Mouse (Mus musculus): ENCODE data around the gene Sort1.
"Not testable (repeated sequence)": the region's sequence is repeated elsewhere in the genome, so short reads cannot be mapped to it uniquely, and the experiment has no call there.

The Sort1 gene

DNA sequence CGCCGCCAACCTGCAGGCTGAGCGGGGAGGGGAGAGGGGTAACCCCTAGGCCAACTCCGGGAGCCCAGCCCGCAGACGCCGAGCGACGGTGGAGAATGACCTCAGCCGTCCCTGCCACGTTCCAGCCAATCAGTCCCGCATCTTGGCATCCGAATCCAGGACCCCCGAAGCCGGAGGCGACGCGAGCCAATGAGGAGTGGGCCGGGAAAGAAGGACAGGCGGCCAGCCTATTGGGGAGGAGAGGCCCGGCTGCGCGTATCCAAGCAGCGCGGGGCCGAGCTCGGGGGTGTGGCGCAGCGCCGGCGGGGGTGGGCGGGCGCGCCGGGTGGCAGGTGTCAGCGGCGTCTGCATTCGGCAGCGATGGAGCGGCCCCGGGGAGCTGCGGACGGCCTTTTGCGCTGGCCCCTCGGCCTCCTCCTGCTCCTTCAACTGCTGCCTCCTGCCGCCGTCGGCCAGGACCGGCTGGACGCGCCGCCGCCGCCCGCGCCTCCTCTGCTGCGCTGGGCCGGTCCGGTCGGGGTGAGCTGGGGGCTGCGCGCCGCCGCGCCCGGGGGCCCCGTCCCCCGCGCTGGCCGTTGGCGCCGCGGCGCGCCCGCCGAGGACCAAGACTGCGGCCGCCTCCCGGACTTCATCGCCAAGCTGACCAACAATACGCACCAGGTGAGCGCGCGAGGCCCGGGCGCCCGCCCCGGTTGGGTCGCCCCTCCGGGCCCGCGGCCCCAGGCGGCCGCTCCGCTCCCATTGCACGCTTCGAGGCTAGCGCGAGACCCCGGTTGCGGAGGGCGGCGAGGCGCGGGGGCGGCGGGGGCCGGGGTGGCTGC lies at the start of gene Sort1:
Gene Sort1 (plus strand): TSS at position 302 of the 821 bp plus-strand sequence.
- DNase-seq = peak; percentile 21 to 39

DNA sequence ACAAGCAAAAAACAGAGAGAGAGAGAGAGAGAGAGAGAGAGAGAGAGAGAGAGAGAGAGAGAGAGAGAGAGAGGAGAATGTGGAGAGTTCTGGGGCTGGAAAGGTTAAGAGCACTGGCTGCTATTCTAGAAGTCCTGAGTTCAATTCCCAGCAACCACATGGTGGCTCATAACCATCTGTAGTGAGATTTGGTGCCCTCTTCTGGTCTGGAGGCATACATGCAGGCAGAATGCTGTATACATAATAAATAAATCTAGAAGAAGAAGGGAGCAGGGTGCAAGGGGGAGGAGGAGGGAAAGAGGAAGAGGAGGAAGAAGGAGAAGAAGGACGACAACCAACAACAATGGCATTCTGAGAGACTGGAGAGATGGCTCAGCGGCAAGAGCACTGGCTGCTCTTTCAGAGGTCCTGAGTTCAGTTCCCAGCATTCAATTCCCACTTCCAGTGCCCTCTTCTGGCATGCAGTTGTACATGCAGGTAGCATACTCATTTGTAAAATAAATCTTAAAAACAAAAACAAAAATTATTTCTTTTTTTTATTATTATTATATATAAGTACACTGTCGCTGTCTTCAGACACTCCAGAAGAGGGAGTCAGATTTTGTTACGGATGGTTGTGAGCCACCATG lies 46.3 kb upstream of the Sort1 start:
- not testable (repeated sequence) for DNase-seq

DNA sequence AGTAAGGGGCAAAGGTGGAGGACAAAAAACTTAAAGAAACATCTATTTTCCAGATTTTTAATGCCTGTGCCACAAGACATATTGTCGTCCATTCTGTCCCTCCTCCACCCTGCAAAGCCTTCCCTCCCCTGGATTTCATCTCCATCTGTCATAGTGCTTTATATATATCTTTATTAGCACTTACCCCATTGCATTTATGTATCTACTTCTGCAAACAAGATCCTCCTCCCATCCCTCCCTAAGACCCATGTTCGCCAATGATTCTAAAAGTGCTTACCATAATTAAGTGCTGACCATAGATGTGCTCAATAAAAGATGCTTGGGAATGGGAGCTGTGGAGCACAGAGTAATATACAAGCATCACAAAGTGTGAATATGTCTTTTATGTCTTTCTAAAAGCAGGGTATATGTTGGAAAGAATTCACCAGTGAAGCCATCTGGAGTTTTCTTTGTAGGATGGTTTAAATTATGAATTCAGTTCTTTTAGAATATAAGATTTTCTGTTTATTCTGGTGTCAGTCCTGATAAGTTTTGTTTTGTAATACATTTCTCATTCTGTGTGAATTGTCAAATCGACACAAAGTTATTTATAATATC lies 42.5 kb upstream of the Sort1 start:
- no peak for DNase-seq

DNA sequence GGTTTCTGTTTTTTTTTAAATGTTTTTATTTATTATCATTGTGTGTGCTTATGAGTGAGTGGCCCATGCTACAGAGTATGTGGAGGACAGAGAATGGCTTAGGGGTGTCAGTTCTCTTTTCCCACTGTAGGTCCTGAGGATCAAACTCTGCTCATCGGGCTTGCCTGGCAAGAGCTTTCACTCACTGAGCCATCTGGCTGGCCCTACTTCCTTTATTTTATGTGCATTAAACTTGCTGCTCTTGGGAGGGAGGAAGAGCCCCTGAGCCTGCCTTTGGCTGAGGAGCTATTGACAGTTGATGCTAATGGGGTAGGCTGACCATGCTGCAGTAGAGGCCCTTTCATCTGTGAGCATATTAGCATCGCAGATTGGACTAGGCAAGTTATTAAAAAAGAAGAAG lies 37.0 kb upstream of the Sort1 start:
- no peak for DNase-seq

DNA sequence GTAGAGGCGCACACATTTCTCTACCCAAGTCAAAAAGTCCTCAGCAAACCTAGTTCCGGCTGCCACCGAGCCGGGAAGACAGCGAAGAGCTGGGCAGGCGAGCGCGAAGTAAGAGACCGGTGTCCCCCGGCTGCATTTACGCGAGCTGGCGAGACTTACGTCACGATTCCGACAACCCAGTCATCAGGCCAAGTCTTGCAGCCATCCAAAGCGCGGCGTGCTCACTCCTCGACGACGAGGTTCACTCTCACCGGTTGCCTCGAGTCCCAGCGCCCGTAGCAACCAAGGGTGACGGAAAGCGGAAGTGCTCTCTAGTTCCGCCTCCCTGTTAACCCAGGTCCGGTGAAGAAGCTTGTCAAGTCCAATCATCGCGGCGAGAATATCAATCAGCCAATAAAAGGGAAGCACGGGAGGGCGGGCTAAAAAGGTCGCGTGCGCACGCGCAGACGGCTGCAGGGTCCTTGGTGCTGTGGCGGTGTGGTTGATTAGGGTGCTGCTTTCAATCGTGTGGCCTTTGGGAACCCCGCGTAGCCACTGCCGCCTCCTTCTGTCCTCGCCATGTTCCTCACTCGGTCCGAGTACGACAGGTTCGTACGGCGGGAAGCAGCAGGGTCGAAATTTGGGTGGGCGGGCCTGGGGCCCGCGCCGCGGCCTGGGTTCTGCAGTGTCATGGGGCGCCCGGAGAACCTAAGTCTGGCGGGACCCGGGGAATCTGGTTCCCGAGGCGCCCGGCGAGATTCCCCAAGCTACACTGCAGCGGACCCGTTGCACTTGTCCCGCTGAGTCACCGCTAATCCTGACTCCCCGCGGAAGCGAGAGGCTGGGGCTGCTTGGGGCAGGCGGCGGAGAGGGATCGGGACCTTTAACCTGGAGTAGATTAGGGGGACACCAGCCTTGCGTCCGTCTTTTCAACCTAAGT lies 26.9 kb upstream of the Sort1 start, which contains the start of gene Psma5:
Gene Psma5 (plus strand): TSS at position 208 of the 919 bp plus-strand sequence.
- DNase-seq = peak; percentile 86 to 87

DNA sequence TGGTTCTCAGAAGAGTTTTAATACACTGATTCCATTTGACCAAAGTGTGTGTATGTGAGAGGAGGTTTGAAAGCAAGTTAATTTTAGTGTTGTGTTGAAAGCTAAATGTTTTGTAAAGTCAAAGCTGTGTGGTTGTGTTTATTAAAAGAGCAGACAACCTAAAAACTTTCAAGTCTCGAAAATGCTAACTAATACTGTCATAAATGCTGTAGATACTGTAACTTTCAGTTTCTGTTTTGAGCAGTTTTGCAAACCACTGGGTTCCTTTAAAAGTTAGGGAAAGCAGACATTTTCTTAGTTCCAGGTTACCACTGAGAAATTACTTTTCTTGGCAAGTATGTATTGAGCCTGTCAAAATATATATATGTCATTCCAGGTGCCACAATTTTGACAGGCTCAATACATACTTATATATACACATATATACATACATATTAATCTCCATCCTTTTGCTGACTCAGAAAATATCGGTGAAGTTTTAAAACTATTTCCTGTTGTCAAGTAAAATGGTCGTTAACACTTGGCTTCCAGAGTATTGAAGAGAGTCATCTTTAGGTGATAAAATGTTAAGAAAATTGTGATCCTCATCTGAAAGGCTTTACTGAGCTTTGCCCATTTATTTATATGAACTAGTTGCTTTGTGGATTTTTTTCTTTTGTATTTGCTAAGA lies 25.9 kb upstream of the Sort1 start:
- no peak for DNase-seq

DNA sequence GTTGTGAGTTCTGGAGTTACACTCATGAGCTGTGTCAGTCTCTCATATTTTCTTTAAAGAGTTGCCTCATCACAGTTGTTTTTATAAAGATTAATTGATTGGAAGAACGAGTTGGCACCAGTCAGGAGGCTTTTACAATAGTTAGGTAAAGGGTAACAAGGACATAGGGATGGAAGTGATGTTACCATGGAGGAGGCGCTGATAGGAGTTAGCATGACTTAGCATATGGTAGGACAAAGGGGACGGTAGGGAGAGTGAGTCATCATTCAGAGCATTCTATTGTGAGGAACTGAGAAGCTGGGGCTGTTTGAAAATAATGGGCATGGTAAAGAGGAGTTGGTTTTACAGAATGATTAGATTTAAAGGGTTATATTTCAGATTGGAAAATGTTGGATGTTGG lies 24.6 kb upstream of the Sort1 start:
- no peak for DNase-seq

DNA sequence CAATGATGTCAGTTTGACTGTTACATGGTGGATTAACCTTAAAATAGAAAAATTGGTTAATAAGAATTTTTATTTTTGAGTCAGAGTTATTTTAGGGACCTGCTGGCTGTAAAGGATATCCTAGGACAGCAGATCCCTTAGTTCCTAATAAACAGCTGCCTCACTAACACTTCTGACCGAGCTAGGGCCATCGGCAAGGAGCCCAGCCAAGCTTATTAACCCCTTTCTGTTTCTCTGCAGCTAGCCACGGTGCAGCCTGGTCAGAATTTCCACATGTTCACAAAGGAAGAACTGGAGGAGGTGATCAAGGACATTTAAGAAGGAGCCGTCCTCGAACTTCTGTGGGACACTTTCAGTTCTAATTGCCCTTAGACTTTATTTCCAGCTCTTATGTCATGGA lies 4.4 kb upstream of the Sort1 start:
- DNase-seq = not testable (repeated sequence)

DNA sequence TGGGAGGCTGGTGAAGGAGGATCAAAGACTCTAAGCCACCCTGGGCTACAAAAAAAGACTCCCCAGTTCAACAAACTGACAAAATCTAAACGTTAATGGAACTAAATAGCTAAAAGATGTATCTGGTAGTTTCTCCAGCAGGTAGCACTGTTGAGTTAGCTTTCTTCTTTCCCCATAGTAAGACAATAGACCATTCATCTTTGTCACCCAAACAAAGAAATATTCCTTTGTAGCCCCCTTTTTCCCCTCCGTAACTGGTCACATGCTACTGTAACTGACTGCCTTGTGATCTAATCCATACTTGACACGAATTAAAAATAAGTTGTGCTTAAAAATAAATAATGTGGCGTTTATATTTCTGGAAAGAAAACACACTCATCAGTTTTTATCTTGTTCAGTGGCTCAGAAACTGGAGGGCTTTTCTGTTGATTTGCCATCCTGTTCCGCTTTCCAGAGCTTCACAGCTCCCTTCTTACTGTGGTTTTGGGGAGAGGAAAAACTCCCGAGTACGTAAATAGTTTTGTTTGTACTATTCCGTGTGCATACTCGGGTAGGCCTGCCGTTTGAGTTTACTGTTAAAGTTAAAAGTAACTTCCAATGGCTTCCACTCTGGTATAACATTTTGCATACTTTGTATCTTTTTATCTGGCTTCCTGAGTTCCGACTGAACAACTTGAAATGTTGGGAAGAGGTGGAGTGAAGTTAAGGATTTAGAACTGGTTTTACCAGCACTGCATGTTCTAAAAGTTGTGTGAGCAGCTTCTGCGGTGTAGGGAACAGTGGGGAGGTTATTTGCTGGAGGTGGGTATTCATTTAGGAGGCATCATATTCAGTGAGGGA lies 1.3 kb upstream of the Sort1 start:
- no peak for DNase-seq

DNA sequence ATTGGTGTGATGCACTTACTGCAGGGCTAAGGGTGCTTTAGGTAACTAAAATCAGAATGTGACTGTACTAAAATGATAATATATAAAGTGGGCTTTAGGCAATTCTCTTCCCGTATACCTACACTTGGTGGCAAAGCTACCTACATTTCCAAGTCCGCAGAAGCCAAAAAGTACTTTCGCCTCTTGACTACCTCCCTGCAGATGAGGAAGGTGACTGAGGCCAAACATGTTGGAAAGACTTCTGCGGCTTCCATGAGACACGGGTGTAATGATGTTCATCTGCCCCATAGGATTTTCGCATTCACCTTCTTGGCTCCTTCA lies 681 bp upstream of the Sort1 start:
- no peak for DNase-seq

DNA sequence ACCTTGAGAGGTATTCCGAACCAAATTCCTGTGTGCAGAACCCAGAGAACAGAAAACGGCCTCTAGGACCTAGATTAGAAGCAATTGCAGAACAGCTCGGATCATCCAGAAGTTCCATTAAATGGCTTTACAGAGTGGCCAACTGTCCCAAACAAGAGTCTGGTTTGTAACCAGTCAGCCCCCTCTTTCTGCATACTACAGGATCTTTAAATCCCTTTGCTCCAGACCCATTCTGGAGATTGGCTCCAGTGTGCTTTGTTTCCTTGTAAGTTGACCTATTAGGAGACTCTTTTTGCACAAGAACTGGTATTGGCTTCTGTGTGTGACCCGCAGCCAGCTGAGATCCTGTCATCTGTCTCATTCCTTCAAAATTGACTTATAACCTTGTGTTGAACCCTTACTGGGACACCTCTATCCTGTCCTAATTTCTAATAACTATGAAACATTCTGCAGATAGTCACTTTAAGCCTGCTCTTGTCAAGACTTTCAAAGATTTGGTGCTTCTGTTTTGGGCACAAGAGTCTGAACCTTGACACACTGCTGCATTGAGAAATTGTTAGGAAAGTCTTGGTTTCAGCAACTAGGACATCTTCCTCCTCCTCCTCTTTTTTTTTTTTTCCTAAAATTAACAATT lies 1.3 kb downstream of the Sort1 start:
- no peak for DNase-seq

DNA sequence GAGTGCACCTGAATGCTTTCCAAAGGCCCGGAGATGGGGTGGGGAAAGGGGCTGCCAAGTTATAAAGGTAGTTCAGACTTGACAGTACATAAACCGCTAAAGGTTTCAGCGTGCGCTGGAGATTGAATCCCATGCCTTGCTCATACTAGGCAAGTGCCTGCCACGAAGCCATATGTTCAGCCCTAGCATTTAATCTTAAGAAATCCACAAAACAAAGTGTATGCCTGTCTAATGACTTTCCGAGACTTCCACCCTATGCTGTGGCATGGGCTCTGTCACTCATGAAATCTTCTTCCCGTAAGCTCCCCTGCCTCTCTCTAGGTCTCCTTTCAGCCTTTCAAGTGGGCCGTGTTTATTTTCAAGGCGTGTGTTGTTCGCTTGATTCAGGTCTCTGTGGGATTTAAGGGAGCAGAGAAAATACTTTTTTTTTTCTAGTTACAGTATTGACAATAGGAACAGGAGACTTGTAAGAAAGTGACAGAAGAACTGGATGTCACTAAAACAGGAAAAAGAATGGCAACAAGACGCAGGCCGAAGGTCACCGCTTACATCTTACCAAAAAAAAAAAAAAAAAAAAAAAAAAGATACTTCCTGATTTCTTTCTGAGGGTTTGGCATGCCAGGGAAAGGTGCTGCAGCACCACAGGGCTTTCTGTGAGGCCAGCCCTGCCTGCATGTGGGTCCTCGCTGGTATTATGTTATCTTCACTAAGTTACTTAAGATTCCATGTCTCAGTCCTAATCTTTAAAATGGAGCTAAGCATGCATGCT lies 3.0 kb downstream of the Sort1 start:
- DNase-seq = no peak

DNA sequence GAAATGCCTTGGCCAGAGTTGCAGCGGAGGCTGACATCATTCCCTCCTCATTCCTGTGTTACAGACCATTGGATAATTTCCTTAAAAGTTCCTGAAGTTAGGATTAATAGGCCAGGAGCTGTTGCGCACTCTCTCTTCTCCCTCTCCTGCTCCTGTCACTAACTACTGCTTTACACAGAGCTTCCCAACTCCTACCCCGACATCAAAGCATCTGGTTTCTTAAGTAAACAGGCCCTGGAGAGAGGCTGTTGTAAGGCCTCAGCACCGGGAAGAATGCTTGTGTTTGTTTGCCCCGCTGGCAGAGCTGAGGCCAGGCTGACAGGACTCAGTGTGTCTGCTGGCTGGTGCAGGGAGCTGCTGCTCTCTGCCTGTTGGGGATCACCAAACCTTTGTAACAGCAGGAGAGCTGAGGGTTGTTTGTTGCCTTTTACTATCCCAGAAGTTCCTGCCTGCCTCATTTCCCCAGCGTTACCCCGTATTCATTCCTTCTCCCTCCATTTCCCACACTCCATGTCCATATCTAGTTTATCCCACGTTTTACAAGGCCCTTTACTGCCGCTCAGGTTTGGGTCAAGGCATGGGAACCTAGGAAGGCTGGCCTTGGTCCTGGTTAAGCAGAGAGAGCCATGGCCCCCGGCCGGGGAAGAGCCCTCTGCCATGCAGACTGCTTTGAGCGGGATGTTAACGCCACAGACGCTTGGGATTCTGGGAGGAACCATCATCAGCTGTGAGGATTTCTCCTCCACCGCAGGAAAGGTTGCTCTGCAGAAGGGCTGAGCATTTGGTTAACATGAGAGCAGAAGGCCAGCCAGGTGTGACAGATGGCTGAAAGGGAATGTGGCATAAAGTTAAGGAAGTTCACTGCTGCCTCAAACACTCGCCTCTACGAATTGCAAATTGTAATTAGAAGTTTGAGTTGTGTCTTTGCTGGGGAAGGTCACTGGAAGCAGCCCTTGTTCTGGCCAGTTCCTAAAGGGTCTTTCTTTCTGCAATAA lies 4.2 kb downstream of the Sort1 start:
- DNase-seq = no peak

DNA sequence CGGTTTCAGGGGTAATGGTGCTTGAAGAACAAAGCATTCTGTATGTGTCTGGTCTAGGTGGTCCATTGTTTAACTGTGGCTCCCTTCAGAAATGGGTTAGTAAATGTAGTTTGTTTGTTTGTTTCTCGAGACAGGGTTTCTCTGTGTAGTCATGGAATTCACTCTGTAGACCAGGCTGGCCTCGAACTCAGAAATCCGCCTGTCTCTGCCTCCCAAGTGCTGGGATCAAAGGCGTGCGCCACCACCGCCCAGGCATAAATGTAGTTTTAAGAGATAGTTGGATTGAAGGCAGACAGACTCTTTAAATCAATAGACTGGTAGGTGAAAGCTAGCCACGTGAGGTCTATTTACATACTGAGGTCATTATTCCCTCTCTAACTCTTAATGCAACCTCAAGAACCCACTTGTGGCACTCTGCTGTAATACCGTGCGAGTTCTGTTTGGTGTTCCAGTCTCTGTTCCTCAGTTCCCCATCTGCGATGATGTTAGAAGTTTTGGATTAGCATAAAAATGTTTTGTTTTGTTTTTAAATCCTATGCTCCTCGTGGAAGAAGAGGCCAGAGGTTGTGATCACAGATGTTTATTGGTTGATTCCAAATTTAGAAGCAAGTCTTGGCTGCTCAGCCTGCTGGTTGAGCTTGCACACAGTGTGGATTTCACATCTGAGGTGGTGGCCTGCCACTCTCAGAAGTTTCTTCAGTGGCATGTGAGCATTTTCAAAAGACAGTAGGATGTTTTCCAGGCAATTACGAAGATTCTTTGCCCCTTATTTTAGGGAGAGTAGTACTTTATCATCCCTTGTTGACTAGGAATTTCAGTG lies 5.6 kb downstream of the Sort1 start:
- DNase-seq = no peak

DNA sequence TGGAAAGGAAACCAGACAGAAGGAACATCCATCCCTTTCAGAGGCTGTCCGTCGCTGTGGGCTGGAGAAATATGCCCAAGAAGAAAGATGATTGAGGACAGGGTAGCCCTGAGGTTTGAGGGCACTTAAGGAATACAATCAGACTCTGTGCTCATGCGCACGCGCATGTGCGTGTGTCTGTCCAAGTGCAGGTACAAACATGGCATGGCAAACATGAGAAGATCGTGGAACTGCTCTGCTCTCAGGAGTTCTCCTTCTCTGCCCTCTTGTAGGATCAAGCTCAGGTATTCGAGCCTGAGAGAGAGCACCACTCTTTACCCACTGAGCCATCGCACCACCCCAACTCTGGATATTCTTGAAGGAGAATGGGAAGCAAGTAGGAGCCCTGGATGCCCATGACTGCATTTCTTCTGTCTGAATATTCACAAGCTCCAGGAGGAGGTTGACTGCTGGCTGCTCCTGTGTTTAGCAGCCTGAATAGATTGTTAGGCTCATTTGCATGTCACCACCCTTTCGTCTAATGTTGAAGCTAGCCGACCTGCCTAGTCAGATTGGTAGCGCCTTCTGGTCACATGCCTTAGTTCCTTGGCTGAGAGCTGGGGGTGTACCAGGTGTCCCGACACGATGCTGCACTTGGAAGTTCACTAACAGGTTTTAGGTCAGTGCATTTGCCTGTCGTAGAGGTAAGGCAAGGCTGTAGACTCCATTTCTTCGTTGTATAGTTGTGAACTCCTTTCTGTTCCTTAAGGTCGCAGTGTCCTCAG lies 7.3 kb downstream of the Sort1 start:
- no peak for DNase-seq

DNA sequence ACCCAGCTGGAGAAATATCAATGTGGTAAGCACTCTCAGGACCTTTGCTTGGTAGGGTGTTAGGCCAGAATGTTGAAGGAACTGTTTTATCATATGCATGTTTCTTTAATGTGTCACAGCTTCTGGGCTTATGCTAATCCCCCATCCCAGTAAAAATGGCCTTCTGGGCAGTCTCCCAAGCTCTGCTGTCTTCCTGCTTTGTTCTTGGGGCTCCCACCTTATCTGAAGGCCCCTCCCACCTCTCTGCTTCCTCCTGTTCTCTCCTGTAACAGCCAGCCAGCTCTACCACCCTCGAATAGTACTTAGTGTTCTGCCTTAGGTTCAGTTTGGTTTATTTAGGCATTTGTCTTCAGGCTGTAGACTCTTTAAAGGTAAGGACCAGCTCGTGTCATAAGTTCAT lies 10.5 kb downstream of the Sort1 start:
- no peak for DNase-seq
